Mouse (Mus musculus) erythroblast, embryonic 14.5 days (primary cell): ENCODE measurements around the gene Fsip1.

Experiments used
- GATA1 ChIP-seq: IDR thresholded peaks from 2 replicates; pipeline ENCODE4 v1.6.1; 2012; ENCODE audit warnings: low read length, inconsistent platforms, mixed read lengths
- TAL1 ChIP-seq: IDR thresholded peaks from 3 replicates; pipeline ENCODE4 v1.6.1; 2012; ENCODE audit warnings: low read length, inconsistent platforms, mixed read lengths

GRCm38 (mm10) chr2:118168225-118168624 is 88.5 kb downstream of the Fsip1 start:
- TF ChIP-seq GATA1: no peak
- no peak for TF ChIP-seq TAL1
